Mouse (Mus musculus): Measurements from ENCODE around the gene Gm11034. TPM values are rescaled to one million over a fixed set of nuclear protein-coding genes. Genes with fewer than 3 reads are reported as not detected.

Gene Gm11034
- total RNA-seq, 1 experiment from 2014 or later = not detected

- no peak for DNase-seq
Measured at GRCm38 (mm10) chr8:72210710-72211109, 2.7 kb downstream of the Gm11034 start.

- DNase-seq = no peak
Measured at GRCm38 (mm10) chr8:72210222-72210621, 3.2 kb downstream of the Gm11034 start.

DNA sequence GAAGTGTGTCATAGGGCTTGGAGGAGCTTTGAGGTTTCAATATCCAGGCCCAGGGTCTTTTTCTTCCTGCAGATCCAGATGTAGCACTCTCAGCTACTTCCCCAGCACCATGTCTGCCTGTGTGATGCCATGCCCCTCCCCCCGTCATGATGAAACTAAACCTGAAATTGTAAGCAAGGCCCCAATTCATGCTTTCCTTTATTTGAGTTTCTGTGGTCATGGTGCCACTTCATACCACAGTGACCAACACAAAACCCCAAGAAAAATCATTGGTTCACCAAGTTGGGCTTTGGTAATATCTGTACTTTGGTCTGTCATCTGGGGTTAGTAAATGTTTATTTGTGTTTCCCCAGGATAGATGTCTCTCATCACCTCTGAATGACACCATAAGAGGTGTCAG, 4.9 kb downstream of the Gm11034 start:
- DNase-seq = no peak

- no peak for DNase-seq
Measured at GRCm38 (mm10) chr8:72197997-72198396, 15.4 kb downstream of the Gm11034 start.

GRCm38 (mm10) chr8:72192065-72192464, 21.4 kb downstream of the Gm11034 start:
- DNase-seq = no peak

GRCm38 (mm10) chr8:72190215-72190539, 23.3 kb downstream of the Gm11034 start:
- DNase-seq = no peak

DNA sequence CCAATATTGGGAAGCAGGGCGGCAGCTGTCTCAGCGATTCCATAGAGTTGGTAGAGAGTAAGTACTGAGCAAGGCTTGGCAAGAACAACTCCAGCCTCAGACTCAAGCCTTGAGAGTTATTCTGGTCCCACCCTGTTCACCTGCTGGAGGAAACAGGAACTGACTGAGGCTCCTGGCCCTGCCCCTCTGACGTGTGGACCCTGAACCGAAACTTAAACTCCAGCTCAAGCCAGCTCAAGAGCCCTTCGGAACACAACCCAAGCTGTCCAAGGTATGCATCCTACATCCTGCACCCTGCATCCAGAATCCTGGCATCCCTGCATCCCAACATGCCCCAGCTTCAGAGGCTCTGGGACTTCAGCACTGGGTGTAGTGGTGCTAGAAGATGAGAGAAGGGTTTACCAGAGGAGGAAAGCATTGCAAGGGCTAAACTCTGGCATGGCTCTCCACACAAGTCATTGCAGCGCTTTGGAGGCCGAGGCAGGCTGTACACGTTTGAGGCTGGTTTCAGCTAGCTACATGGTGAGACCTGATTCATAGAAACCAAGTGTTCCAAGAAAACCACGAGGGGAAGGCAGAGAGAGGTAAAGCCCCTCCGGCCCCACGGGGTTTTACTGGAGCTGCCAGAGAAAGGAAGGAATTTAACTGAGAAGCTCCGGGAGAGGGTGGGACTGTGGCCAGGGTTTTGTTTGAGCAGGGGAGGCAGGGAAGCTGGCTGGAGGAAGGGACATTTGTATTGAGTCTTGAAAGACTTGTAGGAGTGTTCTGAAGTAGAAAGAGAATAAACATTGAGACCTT, 23.8 kb downstream of the Gm11034 start, which contains the start of gene Hsh2d:
Hsh2d (plus strand) TSS at position 222 of the 798 bp plus-strand sequence.
- no peak for DNase-seq

- no peak for DNase-seq
Measured at GRCm38 (mm10) chr8:72187793-72188331, 25.6 kb downstream of the Gm11034 start.

DNA sequence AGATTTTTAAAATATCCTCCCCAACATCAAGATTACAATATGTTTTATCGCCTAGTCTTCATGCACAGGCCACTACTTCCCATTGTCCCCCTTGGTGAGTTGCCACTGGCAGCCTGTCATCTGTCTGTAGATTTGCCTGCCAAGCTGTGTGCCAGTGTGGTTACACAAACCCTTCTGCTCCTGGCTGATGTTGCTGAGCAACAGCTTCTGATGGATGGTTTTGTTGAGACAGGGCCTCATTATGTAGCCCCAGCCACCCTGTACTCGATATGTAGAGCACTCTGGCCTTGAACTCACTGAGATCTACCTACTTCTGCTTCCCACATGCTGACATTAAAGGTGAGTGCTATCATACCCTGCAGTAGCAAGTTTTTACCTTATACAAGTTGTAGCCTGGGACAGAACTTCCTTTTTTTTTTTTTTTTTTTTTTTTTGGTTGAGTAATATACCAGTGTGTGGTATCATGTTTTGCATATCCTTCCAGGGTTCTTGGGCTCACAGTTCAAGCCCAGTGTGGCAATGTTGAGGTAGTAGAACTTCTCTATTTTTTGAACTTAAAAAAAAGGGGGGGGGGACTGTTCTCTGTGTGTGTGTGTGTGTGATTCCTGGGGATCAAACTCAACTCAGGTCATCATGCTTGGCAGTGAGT, 29.8 kb downstream of the Gm11034 start:
- DNase-seq = no peak

DNA sequence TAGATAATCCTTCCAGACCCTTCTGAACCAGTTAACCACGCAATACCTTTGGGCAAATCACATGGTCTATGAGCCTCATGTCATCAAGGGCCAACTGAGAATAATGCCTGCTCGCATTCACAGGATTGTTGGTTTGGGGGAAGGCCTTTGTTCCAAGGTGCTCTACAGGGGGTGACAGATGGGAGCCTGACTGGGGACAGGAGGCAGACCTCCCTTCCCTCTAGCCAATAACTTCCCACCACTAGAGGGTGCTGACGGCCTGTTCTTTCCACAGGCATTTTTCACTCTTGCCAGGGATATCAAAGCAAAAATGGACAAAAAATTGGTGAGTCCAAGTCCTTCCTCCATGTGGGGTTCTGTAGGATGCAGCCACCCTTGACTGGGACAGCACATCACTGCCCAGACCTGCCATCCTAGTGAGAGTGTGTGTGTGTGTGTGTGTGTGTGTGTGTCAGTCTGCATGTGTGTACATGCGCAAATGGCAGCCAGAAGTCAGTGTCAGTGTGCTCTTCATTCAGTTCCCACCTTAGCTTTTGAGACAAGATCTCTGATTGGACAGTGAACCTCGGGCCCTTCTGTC, 36.0 kb downstream of the Gm11034 start:
- peak; percentile 68 for DNase-seq

- no peak for DNase-seq
Measured at GRCm38 (mm10) chr8:72169681-72170249, 43.7 kb downstream of the Gm11034 start.

DNA sequence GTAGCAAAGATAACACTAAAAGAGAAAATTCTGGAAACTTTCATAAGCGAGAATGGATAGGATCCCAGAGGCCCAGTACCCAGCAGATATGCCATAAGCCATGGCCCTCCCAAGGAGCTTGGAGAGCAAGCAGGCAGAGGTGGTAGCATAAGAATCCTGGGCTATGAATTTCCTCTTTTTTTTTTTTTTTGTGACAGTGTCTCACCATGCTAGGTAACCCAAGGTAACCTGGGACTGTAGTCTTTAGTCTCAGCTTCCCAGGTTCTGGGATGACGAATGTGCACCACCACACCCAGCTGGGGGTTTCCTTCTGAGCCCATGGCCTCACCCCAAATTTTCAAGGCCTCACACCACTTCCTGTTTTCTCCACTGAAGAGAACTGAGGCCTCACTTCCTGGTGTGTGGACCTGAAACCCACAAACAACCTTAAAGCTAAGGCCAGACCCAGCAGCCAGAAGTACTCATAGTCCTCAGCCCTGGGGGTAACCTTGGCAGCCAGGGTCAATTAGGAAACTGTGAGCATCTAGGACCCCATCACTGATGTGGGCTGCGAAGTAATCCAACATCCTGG, 44.3 kb downstream of the Gm11034 start:
- DNase-seq = no peak

Other genes with a start within 250 kb of the Gm11034 start
- 4.8 and 5.2 TPM in 2 replicates for gene Cyp4f18, start 204.0 kb downstream of the Gm11034 start, total RNA-seq (2021)
- not detected in 2 replicates for gene Olfr372, start 172.4 kb downstream of the Gm11034 start, total RNA-seq (2021)
- not detected in 2 replicates for gene Olfr373, start 130.5 kb downstream of the Gm11034 start, total RNA-seq (2021)
- not detected in 2 replicates for gene Olfr374, start 106.6 kb downstream of the Gm11034 start, total RNA-seq (2021)
- gene Tpm4, start 78.7 kb downstream of the Gm11034 start, total RNA-seq (2021) = 219 and 260 TPM in 2 replicates
- 55.4 and 68.9 TPM in 2 replicates for gene Rab8a, start 52.4 kb downstream of the Gm11034 start, total RNA-seq (2021)
- not detected in 2 replicates for gene Hsh2d, start 24.0 kb downstream of the Gm11034 start, total RNA-seq (2021)
- 0.64 TPM in 1 of 2 replicates, not detected in the other for gene Cib3, start 799 bp downstream of the Gm11034 start, total RNA-seq (2021)
- gene Fam32a, start 6.1 kb upstream of the Gm11034 start, total RNA-seq (2021) = 66.8 and 70.4 TPM in 2 replicates
- gene Ap1m1, start 26.4 kb upstream of the Gm11034 start, total RNA-seq (2021) = 66.7 and 68.8 TPM in 2 replicates
- 19.3 and 27.3 TPM in 2 replicates for gene Gm10282, start 91.6 kb upstream of the Gm11034 start, total RNA-seq (2021)
- 37.5 and 38.2 TPM in 2 replicates for gene Klf2, start 105.4 kb upstream of the Gm11034 start, total RNA-seq (2021)
- 60.5 and 64.2 TPM in 2 replicates for gene Eps15l1, start 207.8 kb upstream of the Gm11034 start, total RNA-seq (2021)
- 2.4 and 3.6 TPM in 2 replicates for gene Calr3, start 230.2 kb upstream of the Gm11034 start, total RNA-seq (2021)
- gene 1700030K09Rik, start 230.2 kb upstream of the Gm11034 start, total RNA-seq (2021) = 9.1 and 10.6 TPM in 2 replicates